Mouse (Mus musculus) MEL (cell line): ENCODE data around the gene Ifnar2.

Source experiments
- CHD2 ChIP-seq: IDR thresholded peaks from 2 replicates; pipeline ENCODE4 v1.6.1; 2011; ENCODE audit warnings: low read length, improper control_type of control experiment
- CTCF ChIP-seq, 3 experiments: IDR thresholded peaks in 2 of 3; conservative IDR thresholded peaks in 1 of 3; 2 replicates each; pipeline ENCODE4 v1.5.1; 2011 to 2012; ENCODE audit warnings: low read length in 3 of 3, low read depth in 2 of 3, mild to moderate bottlenecking in 2 of 3, improper control_type of control experiment in 1 of 3, inconsistent platforms in 1 of 3, mixed read lengths in 1 of 3, moderate library complexity in 1 of 3; ENCODE audit not compliant: control insufficient read depth in 1 of 3, insufficient read depth in 1 of 3, poor library complexity in 1 of 3, severe bottlenecking in 1 of 3
- EP300 ChIP-seq, 2 experiments: IDR thresholded peaks; 2 replicates each; pipeline ENCODE4 v1.6.1; 2011; ENCODE audit warnings: improper control_type of control experiment in 2 of 2, low read length in 2 of 2, low read depth in 1 of 2, mild to moderate bottlenecking in 1 of 2
- ETS1 ChIP-seq: IDR thresholded peaks from 2 replicates; pipeline ENCODE4 v1.6.1; 2012; ENCODE audit warnings: low read depth, mild to moderate bottlenecking, inconsistent platforms, low read length, improper control_type of control experiment, moderate library complexity
- JUND ChIP-seq: IDR thresholded peaks from 2 replicates; pipeline ENCODE4 v1.6.1; 2011; ENCODE audit warnings: low read depth, mild to moderate bottlenecking, improper control_type of control experiment, low read length
- NELFE ChIP-seq: IDR thresholded peaks from 2 replicates; pipeline ENCODE4 v1.6.1; 2011; ENCODE audit warnings: low read depth, low read length, improper control_type of control experiment
- NRF1 ChIP-seq: IDR thresholded peaks from 2 replicates; pipeline ENCODE4 v1.6.1; 2014; ENCODE audit warnings: low read depth, mild to moderate bottlenecking, inconsistent platforms, low read length, improper control_type of control experiment, moderate library complexity; ENCODE audit not compliant: poor library complexity, insufficient read depth, severe bottlenecking
- POLR2A ChIP-seq, 2 experiments: IDR thresholded peaks; 2 replicates each; pipeline ENCODE4 v1.6.1; 2011 to 2012; ENCODE audit warnings: low read length in 2 of 2, mild to moderate bottlenecking in 2 of 2, control low read depth in 1 of 2, improper control_type of control experiment in 1 of 2, low read depth in 1 of 2, moderate library complexity in 1 of 2; ENCODE audit not compliant: control insufficient read depth in 1 of 2, insufficient read depth in 1 of 2, poor library complexity in 1 of 2
- POLR2AphosphoS5 ChIP-seq: IDR thresholded peaks from 2 replicates; pipeline ENCODE4 v1.6.1; 2012; ENCODE audit warnings: low read depth, borderline replicate concordance, mild to moderate bottlenecking, inconsistent platforms, low read length, moderate library complexity, mixed read lengths
- USF2 ChIP-seq, 2 experiments: IDR thresholded peaks; 2 replicates each; pipeline ENCODE4 v1.6.1; 2011 to 2012; ENCODE audit warnings: improper control_type of control experiment in 2 of 2, low read length in 2 of 2, borderline replicate concordance in 1 of 2, inconsistent platforms in 1 of 2, low read depth in 1 of 2, mild to moderate bottlenecking in 1 of 2; ENCODE audit not compliant: insufficient read depth in 1 of 2

- TF ChIP-seq CTCF (IDR thresholded peaks at IDR 0.05 in 2 of 3, conservative IDR thresholded peaks at IDR 0.05 in 1 of 3; ENCODE audit: control insufficient read depth in 1 of 3, insufficient read depth in 1 of 3, low read depth in 2 of 3, low read length in 3 of 3, poor library complexity in 1 of 3, severe bottlenecking in 1 of 3): no peak
- no peak for TF ChIP-seq ETS1
- no peak for TF ChIP-seq JUND
- no peak for TF ChIP-seq POLR2A (IDR thresholded peaks at IDR 0.05; ENCODE audit: control insufficient read depth in 1 of 2, insufficient read depth in 1 of 2, low read depth in 1 of 2, low read length in 2 of 2, poor library complexity in 1 of 2)
- TF ChIP-seq CHD2: no peak
- TF ChIP-seq POLR2AphosphoS5: no peak
- no peak for TF ChIP-seq EP300 (IDR thresholded peaks at IDR 0.05; ENCODE audit: low read depth in 1 of 2, low read length in 2 of 2)
- TF ChIP-seq NRF1: no peak
- TF ChIP-seq NELFE: no peak
- no peak for TF ChIP-seq USF2 (IDR thresholded peaks at IDR 0.05; ENCODE audit: borderline replicate concordance in 1 of 2, insufficient read depth in 1 of 2, low read depth in 1 of 2, low read length in 2 of 2)
Measured at GRCm38 (mm10) chr16:91332880-91333279, 39.7 kb upstream of the Ifnar2 start.
